Mouse (Mus musculus): ENCODE data around the gene Ehmt2.
A peak's percentile ranks its signal among the peaks of the same experiment; 100 is the strongest.

Gene Ehmt2

GRCm38 (mm10) chr17:34898160-34898586 lies at the start of gene Ehmt2, which contains the start of gene C2:
Gene Ehmt2 (plus strand): TSS chr17:34898469.
Gene C2 (minus strand): TSS chr17:34898265.
- peak; percentile 60 for DNase-seq (ENCODE audit: low read depth)

- DNase-seq (ENCODE audit: low read depth), result peak; percentile 95
Measured at GRCm38 (mm10) chr17:34849722-34850516, 48.4 kb upstream of the Ehmt2 start, which contains the start of the genes Skiv2l and Nelfe. Gene Skiv2l (minus strand): TSS chr17:34850210. Gene Nelfe (plus strand): TSS chr17:34850391.

DNA sequence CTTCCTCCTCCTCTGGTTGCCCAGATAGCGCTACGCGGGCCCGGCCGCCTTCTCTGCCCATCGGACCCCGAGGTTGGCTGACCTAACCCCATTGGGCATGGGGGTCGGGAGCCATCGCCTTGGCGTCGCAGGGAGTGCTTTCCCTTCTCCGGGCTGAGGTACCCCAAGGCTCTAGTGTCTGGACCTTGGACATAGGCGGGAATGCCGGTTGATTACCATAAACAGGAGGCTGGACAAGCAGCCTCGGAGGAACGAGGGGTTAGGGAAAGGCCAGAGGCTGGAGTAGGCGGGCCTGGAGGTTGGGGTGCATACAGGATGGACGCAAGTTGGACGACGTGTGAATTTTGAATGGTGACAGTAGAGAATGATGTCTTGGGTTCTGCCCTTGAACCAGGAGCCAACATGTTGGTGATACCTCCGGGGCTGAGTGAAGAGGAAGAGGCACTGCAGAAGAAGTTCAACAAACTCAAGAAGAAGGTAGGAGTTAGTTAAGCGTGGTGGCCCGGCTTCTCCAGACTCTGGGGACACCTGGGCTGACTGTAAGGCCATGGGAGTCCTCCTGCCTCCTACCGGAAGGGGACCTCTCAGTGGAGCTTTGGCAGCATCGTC lies 47.6 kb upstream of the Ehmt2 start:
- DNase-seq (ENCODE audit: low read depth), result peak; percentile 15

DNA sequence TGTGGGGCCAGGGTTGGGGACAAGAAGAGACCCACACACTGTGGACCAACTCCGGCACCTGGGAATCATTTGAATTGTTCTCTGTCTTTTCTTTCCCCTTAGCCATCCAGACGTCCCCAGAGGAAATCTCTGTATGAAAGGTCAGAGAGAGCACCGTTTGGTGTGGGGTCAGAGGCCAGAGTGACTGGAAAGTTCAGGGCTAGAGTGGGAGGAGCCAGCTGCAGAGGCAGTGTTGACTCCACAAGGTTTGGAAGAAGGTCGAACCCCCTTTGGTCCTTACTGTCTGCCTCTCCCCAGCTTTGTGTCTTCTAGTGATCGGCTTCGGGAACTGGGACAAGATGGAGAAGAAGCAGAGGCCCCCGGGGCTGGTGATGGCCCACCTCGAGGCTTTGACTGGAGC lies 44.8 kb upstream of the Ehmt2 start:
- DNase-seq (ENCODE audit: low read depth), result no peak

DNA sequence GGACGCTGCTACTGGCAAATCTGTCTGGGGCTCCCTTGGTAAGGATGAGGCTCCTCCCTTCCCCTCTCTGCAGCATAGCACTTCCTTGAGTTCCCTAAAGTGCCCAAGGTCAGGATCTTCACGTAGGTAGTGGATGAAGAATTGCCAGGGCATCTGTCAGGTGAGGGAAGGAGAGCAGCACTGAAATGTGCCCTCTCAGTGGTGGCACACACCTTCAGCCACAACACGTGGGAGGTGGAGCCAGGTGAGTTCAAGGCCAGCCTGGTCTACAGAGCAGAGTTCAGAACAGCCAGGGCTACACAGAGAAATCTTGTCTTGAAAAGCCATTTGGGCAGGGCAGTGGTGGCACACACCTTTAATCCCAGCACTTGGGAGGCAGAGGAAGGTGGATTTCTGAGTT lies 43.5 kb upstream of the Ehmt2 start:
- DNase-seq (ENCODE audit: low read depth), result no peak

GRCm38 (mm10) chr17:34855825-34856224 lies 42.4 kb upstream of the Ehmt2 start:
- peak; percentile 19 for DNase-seq (ENCODE audit: low read depth)

- DNase-seq (ENCODE audit: low read depth), result no peak
Measured at GRCm38 (mm10) chr17:34858670-34859069, 39.6 kb upstream of the Ehmt2 start.

- DNase-seq (ENCODE audit: low read depth), result no peak
Measured at GRCm38 (mm10) chr17:34860514-34860913, 37.8 kb upstream of the Ehmt2 start.

DNA sequence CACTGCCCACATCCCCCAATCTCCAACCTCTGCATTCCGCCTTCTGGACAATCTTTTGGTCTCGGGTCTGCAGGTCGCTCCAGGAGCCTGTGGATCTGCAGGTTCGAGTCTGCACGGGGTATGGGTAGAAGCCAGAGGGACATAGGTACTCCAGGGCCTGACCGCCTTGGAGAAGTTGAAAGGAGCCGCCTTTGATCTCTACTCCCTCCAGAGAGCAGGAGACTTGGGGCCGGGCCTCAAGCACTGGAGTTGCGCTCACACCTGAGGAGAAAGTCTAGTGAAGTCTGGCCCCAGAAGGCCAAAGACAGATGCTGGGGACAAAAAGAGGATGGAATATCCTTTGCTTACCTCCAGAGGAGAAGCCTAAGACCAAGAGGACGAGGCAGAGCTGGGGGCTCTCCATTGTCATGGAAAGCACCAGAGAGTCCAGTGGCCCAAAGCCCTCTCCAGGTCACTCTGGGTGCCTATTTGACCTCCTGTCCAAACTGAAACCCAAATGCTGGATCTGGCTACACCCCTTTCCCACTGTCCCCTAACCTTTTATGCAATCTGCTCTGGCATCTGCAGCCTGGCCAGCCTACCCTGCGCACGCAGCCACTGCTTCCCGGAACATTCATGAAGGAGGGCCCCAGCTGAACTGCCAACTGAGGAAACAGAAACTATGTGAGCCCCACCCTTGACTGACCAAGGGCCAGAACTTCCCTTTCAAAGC lies 36.4 kb upstream of the Ehmt2 start:
- no peak for DNase-seq (ENCODE audit: low read depth)

DNA sequence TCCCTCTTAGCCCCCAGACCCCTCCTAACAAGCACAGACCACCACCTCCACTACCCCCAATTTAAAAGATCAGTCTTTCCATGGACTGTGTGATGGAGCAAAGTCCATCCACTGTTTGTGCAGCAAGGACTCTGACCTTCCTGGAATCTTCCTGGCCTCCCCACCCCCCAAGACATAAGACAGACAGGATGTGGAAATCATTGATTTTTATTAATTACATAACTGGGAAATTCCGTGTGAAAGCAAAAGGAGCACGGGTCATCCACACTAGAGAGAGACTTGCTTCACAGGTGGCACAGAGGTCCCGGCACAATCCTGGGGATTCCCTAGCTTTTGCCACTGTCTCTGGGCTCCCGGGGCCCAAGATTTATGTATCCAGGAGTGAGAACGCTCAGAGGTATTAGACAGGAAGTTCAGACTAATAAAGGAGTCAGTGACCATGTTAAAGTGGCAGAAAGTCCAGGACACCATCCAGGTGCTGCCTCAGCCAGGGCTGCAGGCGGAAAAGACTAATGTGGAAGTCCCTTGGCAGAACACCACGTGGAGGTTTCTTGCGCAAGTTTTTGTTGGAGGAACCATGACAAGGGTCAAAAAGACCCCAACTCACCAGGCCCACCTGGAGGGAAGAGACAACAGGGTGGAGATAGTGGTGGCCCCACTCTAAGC lies 35.7 kb upstream of the Ehmt2 start, which contains the start of gene Cfb:
TSS of gene Cfb (minus strand) at position 103 of the 666 bp plus-strand sequence.
- no peak for DNase-seq (ENCODE audit: low read depth)

- DNase-seq (ENCODE audit: low read depth), result no peak
Measured at GRCm38 (mm10) chr17:34865981-34866380, 32.3 kb upstream of the Ehmt2 start.

DNA sequence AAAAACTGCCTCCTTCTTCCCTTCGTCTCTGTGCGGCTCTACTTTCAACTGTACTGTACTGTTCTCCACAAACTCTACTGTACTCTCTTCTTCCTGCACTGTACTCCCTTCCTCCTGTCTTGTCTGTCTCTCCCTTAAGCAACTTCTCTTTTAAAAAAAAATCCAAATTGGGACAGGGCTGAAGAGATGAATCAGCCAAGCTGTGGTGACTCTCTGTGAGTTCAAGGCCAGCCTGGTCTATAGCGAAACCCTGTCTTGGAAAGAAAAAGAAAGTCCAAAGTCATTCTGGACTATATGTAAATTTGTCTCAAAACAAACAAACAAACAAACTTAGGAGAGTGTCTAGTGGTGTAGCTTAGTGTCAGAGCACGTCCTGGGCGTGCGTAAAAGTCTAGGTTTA lies 23.9 kb upstream of the Ehmt2 start:
- no peak for DNase-seq (ENCODE audit: low read depth)

GRCm38 (mm10) chr17:34879336-34879879 lies 18.9 kb upstream of the Ehmt2 start, which contains the start of gene Zbtb12:
Gene Zbtb12 (plus strand): TSS chr17:34879483.
- DNase-seq (ENCODE audit: low read depth), result no peak

GRCm38 (mm10) chr17:34881166-34881565 lies 17.1 kb upstream of the Ehmt2 start:
- DNase-seq (ENCODE audit: low read depth), result no peak

- no peak for DNase-seq (ENCODE audit: low read depth)
Measured at GRCm38 (mm10) chr17:34881683-34882310, 16.5 kb upstream of the Ehmt2 start, which contains the start of gene Gm20547. Gene Gm20547 (minus strand): TSS chr17:34882042.

DNA sequence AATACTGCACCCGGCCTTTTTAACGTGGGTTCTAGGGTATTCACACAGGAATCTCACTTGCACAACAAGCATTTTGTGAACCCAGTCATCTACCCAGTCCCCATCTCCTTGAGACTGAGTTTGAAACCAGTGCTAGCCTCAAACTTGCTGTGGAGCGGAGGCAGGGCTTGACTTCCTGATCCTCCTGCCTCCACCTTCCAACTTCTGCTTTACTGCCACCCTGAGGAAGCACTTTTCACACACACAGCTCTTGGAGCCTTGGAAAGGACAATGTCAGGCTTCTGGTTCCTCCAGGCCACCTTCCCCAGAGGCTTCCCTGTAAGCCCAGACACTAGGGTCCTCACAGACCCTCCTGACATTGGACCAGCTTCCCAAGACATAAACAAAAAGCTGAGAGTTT lies 14.9 kb upstream of the Ehmt2 start:
- DNase-seq (ENCODE audit: low read depth), result no peak

DNA sequence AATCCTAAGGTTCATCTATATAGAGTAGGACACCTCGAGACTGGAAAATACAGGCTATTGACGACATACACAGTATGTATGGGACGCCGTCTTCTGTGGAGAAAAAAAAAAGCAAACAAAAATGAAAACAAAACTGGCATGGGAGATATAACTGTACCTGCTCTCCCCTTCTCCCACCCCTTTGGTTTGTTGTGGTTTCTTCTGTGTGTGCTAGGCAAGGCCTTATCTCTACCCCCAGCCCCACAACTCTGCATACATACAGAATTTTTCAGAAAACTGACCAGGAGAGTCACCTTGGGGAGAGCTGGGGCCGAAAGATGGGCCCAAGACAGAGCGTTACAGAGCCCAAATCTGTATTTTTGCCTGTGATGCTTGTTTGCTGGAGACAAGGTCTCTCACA lies 13.6 kb upstream of the Ehmt2 start:
- no peak for DNase-seq (ENCODE audit: low read depth)

- no peak for DNase-seq (ENCODE audit: low read depth)
Measured at GRCm38 (mm10) chr17:34885615-34886014, 12.7 kb upstream of the Ehmt2 start.

GRCm38 (mm10) chr17:34887942-34888341 lies 10.3 kb upstream of the Ehmt2 start:
- DNase-seq (ENCODE audit: low read depth), result no peak

GRCm38 (mm10) chr17:34890074-34890743 lies 8.1 kb upstream of the Ehmt2 start:
- no peak for DNase-seq (ENCODE audit: low read depth)

DNA sequence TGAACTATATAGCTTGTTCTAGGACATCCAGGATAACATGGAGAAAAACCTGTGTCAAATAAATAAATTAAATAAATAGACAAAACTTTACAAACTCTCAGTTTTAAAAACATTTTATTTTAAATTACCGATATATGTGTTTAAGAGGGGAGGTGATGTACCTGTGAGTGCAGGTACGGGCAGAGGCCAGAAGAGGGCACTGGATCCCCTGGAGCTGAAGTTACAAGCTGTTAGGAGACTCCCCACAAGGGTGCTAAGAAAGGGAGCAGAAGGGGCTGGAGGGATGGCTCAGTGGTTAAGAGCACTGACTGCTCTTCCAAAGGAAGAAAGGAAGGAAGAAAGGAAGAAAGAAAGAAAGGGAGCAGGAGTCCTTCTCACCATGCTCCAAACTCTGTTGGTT lies 6.9 kb upstream of the Ehmt2 start:
- DNase-seq (ENCODE audit: low read depth), result no peak

Data from c-Kit-positive CD71-positive TER-119-negative erythroid progenitor cells, embryonic 14.5 days (primary cell).